In genomic region chr2:166398774-166399139, GRCm38 (mm10) we compare ENCODE assay signal across 13 mouse cellular contexts.
DNase-seq lines count a peak whose midpoint lies in the region; ATAC-seq and TF ChIP-seq lines count a peak whose summit lies in the region.
"Had no signal": no experiment of that assay in that cellular context is flagged by ENCODE, and none has a peak within 500 bp of the region (broad histone marks: within the 10 kb centered on the region; RNA-seq: fewer than 3 reads in every experiment).

No protein-coding gene starts in this region.

- 37% methylated on average over 5 of the region's 5 CpGs for WGBS in intestine, embryonic 14.5 days
- 55% methylated on average over 5 of the region's 5 CpGs for WGBS in intestine, postnatal 0 days
- 66% methylated on average over 5 of the region's 5 CpGs for WGBS in neural tube, embryonic 12.5 days
- 40% methylated on average over 5 of the region's 5 CpGs for WGBS in stomach, postnatal 0 days
- WGBS in forebrain, postnatal 0 days = 77% methylated on average over 5 of the region's 5 CpGs

- peak overlapping the region; percentile 61 for H3K27ac ChIP-seq in gastrocnemius, adult 2 months
- peak overlapping the region; percentile 74 for H3K27ac ChIP-seq in intestine, embryonic 14.5 days (ENCODE audit: low read depth)
- H3K27ac ChIP-seq in intestine, postnatal 0 days (ENCODE audit: low read depth, low read length) = no peak overlapping the region
- H3K27ac ChIP-seq in neural tube, embryonic 12.5 days = 0 out of 2 replicates have a peak overlapping the region, but pooled peaks have one; percentile 15
- H3K27ac ChIP-seq in stomach, postnatal 0 days (replicated peaks) = peak overlapping the region; percentile 58
- no peak overlapping the region for H3K27ac ChIP-seq in forebrain, postnatal 0 days (ENCODE audit: low read depth, low read length)
- H3K27ac ChIP-seq: hindbrain, embryonic 15.5 days; liver, embryonic 14.5 days; neural tube, embryonic 15.5 days had no signal

- no peak for TF ChIP-seq EP300 in stomach, postnatal 0 days (optimal IDR thresholded peaks at IDR 0.05)

- no peaks in the 10 kb centered on the region for H3K9me3 ChIP-seq in intestine, embryonic 14.5 days (ENCODE audit: control insufficient read depth, low read length)
- no peaks in the 10 kb centered on the region for H3K9me3 ChIP-seq in intestine, postnatal 0 days (ENCODE audit: control insufficient read depth)
- no peaks in the 10 kb centered on the region for H3K9me3 ChIP-seq in neural tube, embryonic 12.5 days
- H3K9me3 ChIP-seq in stomach, postnatal 0 days (ENCODE audit: control insufficient read depth, low read length) = no peaks in the 10 kb centered on the region
- no peaks in the 10 kb centered on the region for H3K9me3 ChIP-seq in forebrain, postnatal 0 days (ENCODE audit: low read length)
- H3K9me3 ChIP-seq: hindbrain, embryonic 15.5 days; neural tube, embryonic 15.5 days had no signal

- no peak overlapping the region for H3K4me2 ChIP-seq in intestine, embryonic 14.5 days (ENCODE audit: low read length)
- no peak overlapping the region for H3K4me2 ChIP-seq in intestine, postnatal 0 days (replicated peaks; ENCODE audit: low read depth)
- H3K4me2 ChIP-seq in neural tube, embryonic 12.5 days (replicated peaks) = no peak overlapping the region
- H3K4me2 ChIP-seq in stomach, postnatal 0 days (replicated peaks; ENCODE audit: low read depth) = no peak overlapping the region
- H3K4me2 ChIP-seq in forebrain, postnatal 0 days (ENCODE audit: low read depth) = no peak overlapping the region
- H3K4me2 ChIP-seq: hindbrain, embryonic 15.5 days; neural tube, embryonic 15.5 days had no signal

- H3K4me1 ChIP-seq in intestine, embryonic 14.5 days (replicated peaks; ENCODE audit: control insufficient read depth, insufficient read depth, low read length) = peaks cover 19% of the 10 kb centered on the region
- no peaks in the 10 kb centered on the region for H3K4me1 ChIP-seq in intestine, postnatal 0 days (replicated peaks; ENCODE audit: control insufficient read depth, insufficient read depth, low read length)
- H3K4me1 ChIP-seq in neural tube, embryonic 12.5 days = peaks cover 34% of the 10 kb centered on the region
- H3K4me1 ChIP-seq in stomach, postnatal 0 days (replicated peaks; ENCODE audit: control insufficient read depth, insufficient read depth) = 0 out of 2 replicates have a peak, but pooled peaks cover 3% of the 10 kb centered on the region
- no peaks in the 10 kb centered on the region for H3K4me1 ChIP-seq in forebrain, postnatal 0 days (ENCODE audit: insufficient read depth)

- no peak overlapping the region for H3K4me3 ChIP-seq in gastrocnemius, adult 2 months
- H3K4me3 ChIP-seq in intestine, embryonic 14.5 days (ENCODE audit: low read depth, low read length) = no peak overlapping the region
- no peak overlapping the region for H3K4me3 ChIP-seq in intestine, postnatal 0 days (ENCODE audit: low read depth, low read length)
- no peak overlapping the region for H3K4me3 ChIP-seq in neural tube, embryonic 12.5 days
- H3K4me3 ChIP-seq in stomach, postnatal 0 days (ENCODE audit: low read depth, low read length) = no peak overlapping the region
- H3K4me3 ChIP-seq in forebrain, postnatal 0 days (ENCODE audit: low read depth, low read length) = no peak overlapping the region
- H3K4me3 ChIP-seq: hindbrain, embryonic 15.5 days; neural tube, embryonic 15.5 days had no signal

- no peak for DNase-seq in gastrocnemius, adult 2 months
- DNase-seq in gastrocnemius, adult 18-20 months (ENCODE audit: low spot score) = no peak
- no peak for DNase-seq in intestine, embryonic 14.5 days (ENCODE audit: low spot score)
- no peak for DNase-seq in neural tube, embryonic 10.5 days (ENCODE audit: extremely low spot score, low spot score)
- no peak for DNase-seq in stomach, postnatal 0 days (ENCODE audit: low spot score)
- DNase-seq in forebrain, postnatal 0 days = no peak
- DNase-seq: cerebellum, adult 18-20 months; right cerebral cortex, postnatal 14 days had no signal

- H3K36me3 ChIP-seq in intestine, embryonic 14.5 days (ENCODE audit: control insufficient read depth, insufficient read depth, low read length) = no peaks in the 10 kb centered on the region
- H3K36me3 ChIP-seq in intestine, postnatal 0 days (ENCODE audit: control insufficient read depth, insufficient read depth) = no peaks in the 10 kb centered on the region
- H3K36me3 ChIP-seq in neural tube, embryonic 12.5 days = no peaks in the 10 kb centered on the region
- H3K36me3 ChIP-seq in stomach, postnatal 0 days (ENCODE audit: control insufficient read depth, insufficient read depth, low read length) = no peaks in the 10 kb centered on the region
- H3K36me3 ChIP-seq in forebrain, postnatal 0 days (ENCODE audit: insufficient read depth) = no peaks in the 10 kb centered on the region
- H3K36me3 ChIP-seq: hindbrain, embryonic 15.5 days; neural tube, embryonic 15.5 days had no signal

- intact Hi-C loops in gastrocnemius, adult 2 months (cut with DNase I) = no loop called here

- no peak overlapping the region for H3K9ac ChIP-seq in intestine, embryonic 14.5 days (ENCODE audit: low read length)
- no peak overlapping the region for H3K9ac ChIP-seq in intestine, postnatal 0 days (ENCODE audit: low read depth, low read length)
- no peak overlapping the region for H3K9ac ChIP-seq in neural tube, embryonic 12.5 days
- no peak overlapping the region for H3K9ac ChIP-seq in stomach, postnatal 0 days (ENCODE audit: low read length)
- no peak overlapping the region for H3K9ac ChIP-seq in forebrain, postnatal 0 days
- H3K9ac ChIP-seq: hindbrain, embryonic 15.5 days; liver, embryonic 14.5 days; neural tube, embryonic 15.5 days had no signal

- no peak for TF ChIP-seq CTCF in gastrocnemius, adult 2 months (IDR thresholded peaks at IDR 0.05)
- TF ChIP-seq CTCF in intestine, postnatal 0 days (IDR thresholded peaks at IDR 0.05; ENCODE audit: low read depth) = no peak
- TF ChIP-seq CTCF in stomach, postnatal 0 days (IDR thresholded peaks at IDR 0.05; ENCODE audit: low read depth) = no peak
- TF ChIP-seq CTCF in forebrain, postnatal 0 days (IDR thresholded peaks at IDR 0.05; ENCODE audit: low read depth) = no peak

- no peak; the same call in 1 of the 2 replicates for ATAC-seq in intestine, embryonic 14.5 days (replicated peaks; ENCODE audit: low FRiP score, low TSS enrichment, low read depth)
- no peak for ATAC-seq in intestine, postnatal 0 days
- ATAC-seq in neural tube, embryonic 12.5 days (ENCODE audit: low FRiP score, low read depth) = no peak
- ATAC-seq in stomach, postnatal 0 days (ENCODE audit: low FRiP score, low TSS enrichment) = peak; percentile 53; the same call in 1 of the 2 replicates
- no peak for ATAC-seq in forebrain, postnatal 0 days

- H3K27me3 ChIP-seq in intestine, embryonic 14.5 days (replicated peaks; ENCODE audit: control insufficient read depth, insufficient read depth, low read length) = no peaks in the 10 kb centered on the region
- H3K27me3 ChIP-seq in intestine, postnatal 0 days (replicated peaks; ENCODE audit: control insufficient read depth, insufficient read depth, low read length) = no peaks in the 10 kb centered on the region
- no peaks in the 10 kb centered on the region for H3K27me3 ChIP-seq in neural tube, embryonic 12.5 days (replicated peaks)
- no peaks in the 10 kb centered on the region for H3K27me3 ChIP-seq in stomach, postnatal 0 days (ENCODE audit: control insufficient read depth, insufficient read depth, low read length)
- 0 out of 2 replicates have a peak, but pooled peaks cover 5% of the 10 kb centered on the region for H3K27me3 ChIP-seq in forebrain, postnatal 0 days (ENCODE audit: insufficient read depth, low read length)

Comparison
In these comparisons a context has a peak if more than half of its experiments do, and no peak if none do; other contexts are left out.
1. H3K27ac ChIP-seq: peak in gastrocnemius, adult 2 months (single experiment), intestine, embryonic 14.5 days (single experiment), neural tube, embryonic 12.5 days (single experiment) and stomach, postnatal 0 days (single experiment); none in intestine, postnatal 0 days (single experiment) and forebrain, postnatal 0 days (single experiment).